Mouse (Mus musculus): ENCODE measurements around the gene Hsd17b10.

Gene Hsd17b10

GRCm38 (mm10) chrX:152001737-152002710 lies at the start of gene Hsd17b10:
Hsd17b10 (plus strand) TSS chrX:152001845.
- peak; percentile 85 for DNase-seq (ENCODE audit: low spot score)

- no peak for DNase-seq (ENCODE audit: low spot score)
These were observed 2.5 kb upstream of the Hsd17b10 start for GRCm38 (mm10) chrX:151999006-151999710.

GRCm38 (mm10) chrX:152001182-152001684 lies 412 bp upstream of the Hsd17b10 start:
- no peak for DNase-seq (ENCODE audit: low spot score)

- DNase-seq (ENCODE audit: low spot score): no peak
These were observed 1.2 kb downstream of the Hsd17b10 start for GRCm38 (mm10) chrX:152002865-152003264.

- DNase-seq (ENCODE audit: low spot score): no peak
These were observed 6.2 kb downstream of the Hsd17b10 start for GRCm38 (mm10) chrX:152007863-152008262.

GRCm38 (mm10) chrX:152015752-152016150 lies 14.1 kb downstream of the Hsd17b10 start:
- no peak for DNase-seq (ENCODE audit: low spot score)

- peak; percentile 89 for DNase-seq (ENCODE audit: low spot score)
These were observed 14.8 kb downstream of the Hsd17b10 start, which contains the start of the genes Ribc1 and Smc1a for GRCm38 (mm10) chrX:152016151-152017145. Ribc1 (minus strand) TSS chrX:152016295. Smc1a (plus strand) TSS chrX:152016428.

GRCm38 (mm10) chrX:152017186-152017585 lies 15.5 kb downstream of the Hsd17b10 start:
- DNase-seq (ENCODE audit: low spot score): no peak

- no peak for DNase-seq (ENCODE audit: low spot score)
These were observed 17.6 kb downstream of the Hsd17b10 start for GRCm38 (mm10) chrX:152019294-152019693.

- no peak for DNase-seq (ENCODE audit: low spot score)
These were observed 38.2 kb downstream of the Hsd17b10 start for GRCm38 (mm10) chrX:152039865-152040264.

GRCm38 (mm10) chrX:152047230-152047629 lies 45.6 kb downstream of the Hsd17b10 start:
- no peak for DNase-seq (ENCODE audit: low spot score)

- DNase-seq (ENCODE audit: low spot score): no peak
These were observed 50.9 kb downstream of the Hsd17b10 start for GRCm38 (mm10) chrX:152052546-152052945.
